Mouse (Mus musculus) left cerebral cortex, adult 2 months (tissue): Measurements from ENCODE around the gene Olfr653. TPM values are rescaled to one million over a fixed set of nuclear protein-coding genes. Genes with fewer than 3 reads are reported as not detected.

Source experiments
- DNase-seq, 2 experiments: peaks; one replicate each; pipeline ENCODE4 v3.0.0; 2021 to 2022; ENCODE audit warnings: low spot score in 2 of 2, mixed read lengths in 1 of 2; ENCODE audit errors: extremely low spot score in 1 of 2
- H3K27ac ChIP-seq: fragments of 200-600 bp; 2 replicates; pipeline ENCODE4 v1.8.1; 2022
- H3K4me3 ChIP-seq: fragments of 200-600 bp; 2 replicates; pipeline ENCODE4 v1.8.1; 2022
- CTCF ChIP-seq: fragments of 200-600 bp; IDR thresholded peaks from 2 replicates; pipeline ENCODE4 v1.8.1; 2022; ENCODE audit warnings: antibody characterized with exemption, mild to moderate bottlenecking, moderate library complexity
- intact Hi-C: fragments of 180-260 bp; cut with DNase I; formaldehyde crosslinking; loops from one replicate; pipeline ENCODE4 v1.15.1; 2025
- long read RNA-seq, 2 experiments: library from polyadenylated mRNA; stranded (forward); transcript quantifications; one replicate each; pipeline ENCODE4 v2.0.0; 2021; ENCODE audit warnings: borderline mapping rate in 2 of 2
- total RNA-seq, 2 experiments: library from RNA; stranded (reverse); gene quantifications; 2 replicates each; pipeline ENCODE4 v1.2.3; 2021

The Olfr653 gene
- not detected for total RNA-seq
- long read RNA-seq, experiment 1 = 0 reads
- long read RNA-seq, experiment 2 = 0 reads

- TF ChIP-seq CTCF = no peak
- intact Hi-C loops = no loop called here
- H3K4me3 ChIP-seq = no peak within 1 kb of the TSS
- no peak within 1 kb of the TSS for H3K27ac ChIP-seq
- no peak for DNase-seq
Observed at GRCm38 (mm10) chr7:104577014-104577413, at the start of gene Olfr653. Gene Olfr653 (plus strand): TSS chr7:104577314.

- H3K27ac ChIP-seq = no peak within 1 kb of the TSS
- TF ChIP-seq CTCF = no peak
- intact Hi-C loops = no loop called here
- DNase-seq = no peak
- no peak within 1 kb of the TSS for H3K4me3 ChIP-seq
Observed at GRCm38 (mm10) chr7:104549833-104550232, 27.3 kb upstream of the Olfr653 start, which contains the start of gene Olfr651. Gene Olfr651 (plus strand): TSS chr7:104550133.

- intact Hi-C loops = no loop called here
- no peak for TF ChIP-seq CTCF
- Histone ChIP-seq H3K27ac (no peak overlapping the region), H3K4me3 (no peak overlapping the region)
- no peak for DNase-seq
Observed at GRCm38 (mm10) chr7:104552700-104553099, 24.4 kb upstream of the Olfr653 start.

GRCm38 (mm10) chr7:104560601-104561000 is 16.5 kb upstream of the Olfr653 start, which contains the start of gene Olfr652:
Gene Olfr652 (plus strand): TSS chr7:104560901.
- intact Hi-C loops = no loop called here
- no peak for DNase-seq
- Histone ChIP-seq H3K27ac (no peak within 1 kb of the TSS), H3K4me3 (no peak within 1 kb of the TSS)
- TF ChIP-seq CTCF = no peak

GRCm38 (mm10) chr7:104580846-104581245 is 3.7 kb downstream of the Olfr653 start:
- TF ChIP-seq CTCF = no peak
- Histone ChIP-seq H3K4me3 (no peak overlapping the region), H3K27ac (no peak overlapping the region)
- intact Hi-C loops = no loop called here
- no peak for DNase-seq

- DNase-seq = no peak
- H3K27ac ChIP-seq = no peak overlapping the region
- intact Hi-C loops = no loop called here
- H3K4me3 ChIP-seq = no peak overlapping the region
- TF ChIP-seq CTCF = no peak
Observed at GRCm38 (mm10) chr7:104581429-104581828, 4.3 kb downstream of the Olfr653 start.

- TF ChIP-seq CTCF = no peak
- intact Hi-C loops = no loop called here
- no peak within 1 kb of the TSS for H3K27ac ChIP-seq
- DNase-seq = no peak
- no peak within 1 kb of the TSS for H3K4me3 ChIP-seq
Observed at GRCm38 (mm10) chr7:104586725-104587124, 9.6 kb downstream of the Olfr653 start, which contains the start of gene Olfr654. Gene Olfr654 (plus strand): TSS chr7:104587025.

GRCm38 (mm10) chr7:104588274-104588673 is 11.2 kb downstream of the Olfr653 start:
- no peak overlapping the region for H3K4me3 ChIP-seq
- intact Hi-C loops = no loop called here
- TF ChIP-seq CTCF = no peak
- no peak for DNase-seq
- H3K27ac ChIP-seq = no peak overlapping the region

GRCm38 (mm10) chr7:104601679-104602078 is 24.6 kb downstream of the Olfr653 start, which contains the start of gene Olfr655:
Gene Olfr655 (minus strand): TSS chr7:104601779.
- no peak for TF ChIP-seq CTCF
- intact Hi-C loops = no loop called here

GRCm38 (mm10) chr7:104603173-104603572 is 26.1 kb downstream of the Olfr653 start:
- H3K4me3 ChIP-seq = no peak overlapping the region
- peak; percentile 43 for TF ChIP-seq CTCF
- DNase-seq = no peak
- intact Hi-C loops = no loop called here
- H3K27ac ChIP-seq = no peak overlapping the region

More at GRCm38 (mm10) chr7:104601679-104602078, 24.6 kb downstream of the Olfr653 start, which contains the start of gene Olfr655:
- Histone ChIP-seq H3K27ac (no peak within 1 kb of the TSS), H3K4me3 (no peak within 1 kb of the TSS)
- DNase-seq = no peak

GRCm38 (mm10) chr7:104604727-104605126 is 27.6 kb downstream of the Olfr653 start:
- no peak overlapping the region for H3K4me3 ChIP-seq
- H3K27ac ChIP-seq = no peak overlapping the region

GRCm38 (mm10) chr7:104613655-104614054 is 36.5 kb downstream of the Olfr653 start, which contains the start of gene Olfr656:
Gene Olfr656 (plus strand): TSS chr7:104613955.
- H3K27ac ChIP-seq = no peak within 1 kb of the TSS
- no peak for TF ChIP-seq CTCF
- DNase-seq = no peak
- no peak within 1 kb of the TSS for H3K4me3 ChIP-seq
- intact Hi-C loops = no loop called here

More at GRCm38 (mm10) chr7:104604727-104605126, 27.6 kb downstream of the Olfr653 start:
- intact Hi-C loops = no loop called here
- no peak for DNase-seq
- TF ChIP-seq CTCF = no peak

- intact Hi-C loops = no loop called here
- TF ChIP-seq CTCF = no peak
Observed at GRCm38 (mm10) chr7:104624494-104624893, 47.4 kb downstream of the Olfr653 start, which contains the start of gene Olfr657. Gene Olfr657 (plus strand): TSS chr7:104624794.

More at GRCm38 (mm10) chr7:104624494-104624893, 47.4 kb downstream of the Olfr653 start, which contains the start of gene Olfr657:
- Histone ChIP-seq H3K4me3 (no peak within 1 kb of the TSS), H3K27ac (no peak within 1 kb of the TSS)
- DNase-seq = no peak

Other genes with a start within 250 kb of the Olfr653 start
- not detected for gene Trim34b, start 247.8 kb upstream of the Olfr653 start, total RNA-seq
- 1 to 10 TPM; 1.0 to 1.5 TPM for gene Trim12c, start 224.0 kb upstream of the Olfr653 start, total RNA-seq
- gene Trim30b, start 207.4 kb upstream of the Olfr653 start, total RNA-seq = not detected
- under 1 TPM in 1 of 2 experiments, not detected in 1; 0.19 TPM for gene Trim30c, start 176.5 kb upstream of the Olfr653 start, total RNA-seq
- under 1 TPM; 0.66 to 0.98 TPM for gene Trim30a, start 112.1 kb upstream of the Olfr653 start, total RNA-seq
- under 1 TPM; 0.36 to 0.40 TPM for gene Trim30d, start 69.5 kb upstream of the Olfr653 start, total RNA-seq
- gene Olfr651, start 27.2 kb upstream of the Olfr653 start, total RNA-seq = not detected
- not detected for gene Olfr652, start 16.4 kb upstream of the Olfr653 start, total RNA-seq
- not detected for gene Olfr654, start 9.7 kb downstream of the Olfr653 start, total RNA-seq
- not detected for gene Olfr655, start 24.5 kb downstream of the Olfr653 start, total RNA-seq
- gene Olfr656, start 36.6 kb downstream of the Olfr653 start, total RNA-seq = not detected
- gene Olfr657, start 47.5 kb downstream of the Olfr653 start, total RNA-seq = not detected
- gene Olfr658, start 70.0 kb downstream of the Olfr653 start, total RNA-seq = not detected
- not detected for gene Olfr659, start 89.4 kb downstream of the Olfr653 start, total RNA-seq
- gene Olfr661, start 109.2 kb downstream of the Olfr653 start, total RNA-seq = not detected
- not detected for gene Usp17le, start 200.2 kb downstream of the Olfr653 start, total RNA-seq